Mouse (Mus musculus): ENCODE data around the gene Usp10. TPM values are rescaled to one million over a fixed set of nuclear protein-coding genes. Genes with fewer than 3 reads are reported as not detected.

Gene Usp10
- polyA plus RNA-seq, 1 experiment = 81.9 TPM

DNA sequence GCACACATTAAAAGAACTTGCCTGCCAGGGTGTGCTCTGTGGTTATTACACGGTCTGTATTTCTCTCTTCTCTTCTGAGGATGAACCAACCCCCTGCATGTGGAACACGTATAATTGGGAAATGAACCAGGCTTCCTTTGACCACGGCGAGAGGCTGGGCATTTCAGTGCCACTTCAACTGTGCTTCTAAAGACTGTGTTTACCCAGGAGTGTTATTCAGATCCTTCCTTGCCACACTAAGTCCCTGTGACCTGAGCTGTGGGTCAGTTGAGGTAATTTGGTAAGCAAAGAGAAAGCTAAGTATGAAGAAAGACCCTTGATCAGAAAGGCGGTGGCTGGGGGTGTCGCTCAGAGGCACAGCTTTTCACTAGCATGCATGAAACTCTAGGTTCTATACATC, 28.9 kb upstream of the Usp10 start:
- no peak for TF ChIP-seq POLR2A (IDR thresholded peaks at IDR 0.05; ENCODE audit: low read depth, low read length)
- no peak for TF ChIP-seq CTCF (IDR thresholded peaks at IDR 0.05; ENCODE audit: extremely low read depth, insufficient read depth, insufficient read length, insufficient replicate concordance)
- no peak overlapping the region for H3K4me3 ChIP-seq (ENCODE audit: extremely low read depth, insufficient read depth, insufficient read length)
- H3K4me1 ChIP-seq (ENCODE audit: control insufficient read depth, insufficient read depth, insufficient read length) = no peaks in the 10 kb centered on the region
- 64% methylated on average over 6 of the region's 6 CpGs for WGBS
- no peak overlapping the region for H3K27ac ChIP-seq (ENCODE audit: insufficient read depth, low read length)
- peaks cover 4% of the 10 kb centered on the region; the same call in 1 of the 2 replicates for H3K36me3 ChIP-seq (ENCODE audit: control insufficient read depth, insufficient read depth, low read length)
- H3K27me3 ChIP-seq (ENCODE audit: control insufficient read depth, insufficient read depth, low read length) = no peaks in the 10 kb centered on the region
- DNase-seq (ENCODE audit: low read depth in 1 of 2, low spot score in 2 of 2) = no peak

DNA sequence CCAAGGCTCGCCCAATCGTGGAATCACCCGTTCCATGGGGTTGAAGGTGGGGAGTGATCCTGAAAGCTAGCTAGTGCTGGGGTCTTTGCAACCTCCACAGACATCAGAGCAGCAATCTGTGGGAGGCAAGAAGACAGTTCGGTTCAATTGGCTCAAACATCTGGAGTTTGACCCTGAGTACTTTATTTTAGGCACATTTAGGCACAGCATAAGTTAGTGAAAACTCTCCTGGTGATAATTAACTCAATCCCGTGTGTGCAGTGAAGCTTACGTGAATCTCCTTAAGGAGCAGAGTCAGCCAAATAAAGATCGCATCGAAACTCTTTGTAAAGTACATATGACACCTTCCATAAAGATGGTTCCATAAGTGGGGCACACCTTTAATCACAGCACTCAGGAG, 28.2 kb upstream of the Usp10 start:
- 93% methylated on average over 8 of the region's 8 CpGs for WGBS
- TF ChIP-seq POLR2A (IDR thresholded peaks at IDR 0.05; ENCODE audit: low read depth, low read length) (no peak), CTCF (IDR thresholded peaks at IDR 0.05; ENCODE audit: extremely low read depth, insufficient read depth, insufficient read length, insufficient replicate concordance) (no peak)
- Histone ChIP-seq H3K27me3 (ENCODE audit: control insufficient read depth, insufficient read depth, low read length) (no peaks in the 10 kb centered on the region), H3K27ac (ENCODE audit: insufficient read depth, low read length) (no peak overlapping the region), H3K4me3 (ENCODE audit: extremely low read depth, insufficient read depth, insufficient read length) (no peak overlapping the region), H3K36me3 (ENCODE audit: control insufficient read depth, insufficient read depth, low read length) (0 out of 2 replicates have a peak, but pooled peaks cover 3% of the 10 kb centered on the region), H3K4me1 (ENCODE audit: control insufficient read depth, insufficient read depth, insufficient read length) (no peaks in the 10 kb centered on the region)
- DNase-seq (ENCODE audit: low read depth in 1 of 2, low spot score in 2 of 2) = no peak

DNA sequence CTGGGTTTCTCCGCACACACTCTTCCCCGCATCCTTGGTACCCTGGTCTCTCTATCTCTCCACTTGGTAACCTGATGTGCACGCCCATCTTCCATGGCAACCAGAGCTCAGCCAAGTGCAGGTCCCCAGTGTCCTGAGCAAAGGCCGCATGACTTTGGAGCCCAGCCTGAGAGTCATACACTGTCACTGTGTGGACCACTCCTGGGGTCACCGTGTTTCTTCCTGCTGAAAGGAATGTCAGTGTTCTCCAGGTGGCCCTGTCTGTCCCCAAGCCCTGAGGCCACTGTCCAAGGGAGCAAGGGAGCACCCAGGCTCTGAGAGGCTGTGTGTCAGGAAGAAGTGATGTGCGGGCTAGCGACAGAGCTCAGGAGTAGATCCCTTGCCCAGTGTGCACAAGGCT, 26.9 kb upstream of the Usp10 start:
- TF ChIP-seq POLR2A (IDR thresholded peaks at IDR 0.05; ENCODE audit: low read depth, low read length) = no peak
- TF ChIP-seq CTCF (IDR thresholded peaks at IDR 0.05; ENCODE audit: extremely low read depth, insufficient read depth, insufficient read length, insufficient replicate concordance) = no peak
- Histone ChIP-seq H3K27ac (ENCODE audit: insufficient read depth, low read length) (no peak overlapping the region), H3K4me1 (ENCODE audit: control insufficient read depth, insufficient read depth, insufficient read length) (no peaks in the 10 kb centered on the region), H3K36me3 (ENCODE audit: control insufficient read depth, insufficient read depth, low read length) (0 out of 2 replicates have a peak, but pooled peaks cover 1% of the 10 kb centered on the region), H3K27me3 (ENCODE audit: control insufficient read depth, insufficient read depth, low read length) (no peaks in the 10 kb centered on the region), H3K4me3 (ENCODE audit: extremely low read depth, insufficient read depth, insufficient read length) (no peak overlapping the region)
- 93% methylated on average over 7 of the region's 7 CpGs for WGBS
- DNase-seq (ENCODE audit: low read depth in 1 of 2, low spot score in 2 of 2) = no peak

DNA sequence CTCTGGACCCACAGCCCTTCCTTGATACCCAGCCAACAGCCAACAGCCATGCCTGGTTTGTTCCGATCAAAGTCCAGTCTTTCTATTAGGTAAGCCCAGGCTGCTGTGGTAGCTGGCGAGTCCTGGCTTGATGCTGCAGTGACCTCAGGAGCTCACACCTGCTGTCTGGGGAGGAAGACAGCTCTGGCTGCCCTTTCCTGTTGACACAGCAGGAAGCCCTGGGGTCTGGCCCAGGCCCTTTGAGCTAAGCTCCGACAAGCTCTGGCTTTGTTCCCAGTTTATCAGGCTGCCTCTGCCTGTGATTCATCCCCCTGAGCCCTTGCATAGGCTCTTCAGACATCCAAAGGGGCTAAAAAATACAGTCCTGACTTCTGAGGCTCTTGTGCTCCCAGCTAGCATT, 24.5 kb upstream of the Usp10 start:
- no peak for DNase-seq (ENCODE audit: low read depth in 1 of 2, low spot score in 2 of 2)
- H3K27ac ChIP-seq (ENCODE audit: insufficient read depth, low read length) = no peak overlapping the region

DNA sequence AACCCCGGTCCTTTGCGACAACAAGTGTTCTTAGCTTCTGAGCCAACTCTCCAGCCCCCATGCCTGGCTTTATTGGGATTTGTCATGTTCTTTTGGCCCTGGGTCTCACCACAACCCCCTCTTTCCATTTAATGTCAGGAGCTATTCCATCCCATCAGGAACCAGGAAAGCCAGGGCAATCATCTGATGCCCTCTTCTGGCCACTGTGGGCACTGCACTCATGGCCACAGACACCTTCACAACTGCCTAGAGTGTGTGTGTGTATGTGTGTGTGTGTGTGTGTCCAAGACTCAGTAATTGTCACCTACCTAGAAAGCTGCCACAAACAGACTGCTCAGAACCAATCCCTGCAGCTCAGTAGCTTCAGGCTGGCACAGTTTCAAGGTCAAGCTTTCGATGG, 23.0 kb upstream of the Usp10 start:
- H3K27ac ChIP-seq (ENCODE audit: insufficient read depth, low read length) = no peak overlapping the region
- 95% methylated on average over 3 of the region's 3 CpGs for WGBS
- H3K4me3 ChIP-seq (ENCODE audit: extremely low read depth, insufficient read depth, insufficient read length) = no peak overlapping the region
- TF ChIP-seq CTCF (IDR thresholded peaks at IDR 0.05; ENCODE audit: extremely low read depth, insufficient read depth, insufficient read length, insufficient replicate concordance) (peak; percentile 51; the same call in 1 of the 2 replicates), POLR2A (IDR thresholded peaks at IDR 0.05; ENCODE audit: low read depth, low read length) (no peak)
- H3K4me1 ChIP-seq (ENCODE audit: control insufficient read depth, insufficient read depth, insufficient read length) = no peaks in the 10 kb centered on the region
- no peaks in the 10 kb centered on the region for H3K36me3 ChIP-seq (ENCODE audit: control insufficient read depth, insufficient read depth, low read length)
- DNase-seq (ENCODE audit: low read depth in 1 of 2, low spot score in 2 of 2) = no peak
- H3K27me3 ChIP-seq (ENCODE audit: control insufficient read depth, insufficient read depth, low read length) = no peaks in the 10 kb centered on the region

More for the DNA sequence above, 24.5 kb upstream of the Usp10 start:
- no peak overlapping the region for H3K4me3 ChIP-seq (ENCODE audit: extremely low read depth, insufficient read depth, insufficient read length)
- H3K36me3 ChIP-seq (ENCODE audit: control insufficient read depth, insufficient read depth, low read length) = no peaks in the 10 kb centered on the region
- no peaks in the 10 kb centered on the region for H3K27me3 ChIP-seq (ENCODE audit: control insufficient read depth, insufficient read depth, low read length)
- no peaks in the 10 kb centered on the region for H3K4me1 ChIP-seq (ENCODE audit: control insufficient read depth, insufficient read depth, insufficient read length)
- no peak for TF ChIP-seq POLR2A (IDR thresholded peaks at IDR 0.05; ENCODE audit: low read depth, low read length)
- no peak for TF ChIP-seq CTCF (IDR thresholded peaks at IDR 0.05; ENCODE audit: extremely low read depth, insufficient read depth, insufficient read length, insufficient replicate concordance)
- WGBS = 49% methylated on average over 3 of the region's 3 CpGs

DNA sequence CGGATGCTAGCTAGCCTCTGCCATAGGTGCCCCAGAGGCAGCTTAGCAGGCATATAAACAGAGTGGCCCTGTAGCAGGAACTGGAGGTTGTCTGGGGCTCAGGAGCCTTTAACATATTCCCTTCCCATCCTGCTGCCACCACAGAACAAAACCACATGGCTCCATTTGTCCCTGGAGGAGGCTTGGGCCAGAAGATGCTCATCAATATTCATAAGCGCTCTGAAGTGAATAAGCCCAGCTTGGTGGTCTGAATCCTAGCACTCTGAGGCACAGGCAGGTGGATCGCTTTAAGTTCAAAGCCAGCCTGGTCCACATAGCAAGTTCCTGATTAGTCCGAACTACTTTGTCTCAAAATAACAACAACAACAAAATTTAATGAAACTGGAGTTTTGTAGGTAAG, 22.1 kb upstream of the Usp10 start:
- H3K36me3 ChIP-seq (ENCODE audit: control insufficient read depth, insufficient read depth, low read length) = no peaks in the 10 kb centered on the region
- H3K27me3 ChIP-seq (ENCODE audit: control insufficient read depth, insufficient read depth, low read length) = no peaks in the 10 kb centered on the region
- H3K27ac ChIP-seq (ENCODE audit: insufficient read depth, low read length) = no peak overlapping the region
- H3K4me3 ChIP-seq (ENCODE audit: extremely low read depth, insufficient read depth, insufficient read length) = no peak overlapping the region
- WGBS = 84% methylated on average over 4 of the region's 4 CpGs
- H3K4me1 ChIP-seq (ENCODE audit: control insufficient read depth, insufficient read depth, insufficient read length) = no peaks in the 10 kb centered on the region
- TF ChIP-seq CTCF (IDR thresholded peaks at IDR 0.05; ENCODE audit: extremely low read depth, insufficient read depth, insufficient read length, insufficient replicate concordance) (no peak), POLR2A (IDR thresholded peaks at IDR 0.05; ENCODE audit: low read depth, low read length) (no peak)
- no peak for DNase-seq (ENCODE audit: low read depth in 1 of 2, low spot score in 2 of 2)

DNA sequence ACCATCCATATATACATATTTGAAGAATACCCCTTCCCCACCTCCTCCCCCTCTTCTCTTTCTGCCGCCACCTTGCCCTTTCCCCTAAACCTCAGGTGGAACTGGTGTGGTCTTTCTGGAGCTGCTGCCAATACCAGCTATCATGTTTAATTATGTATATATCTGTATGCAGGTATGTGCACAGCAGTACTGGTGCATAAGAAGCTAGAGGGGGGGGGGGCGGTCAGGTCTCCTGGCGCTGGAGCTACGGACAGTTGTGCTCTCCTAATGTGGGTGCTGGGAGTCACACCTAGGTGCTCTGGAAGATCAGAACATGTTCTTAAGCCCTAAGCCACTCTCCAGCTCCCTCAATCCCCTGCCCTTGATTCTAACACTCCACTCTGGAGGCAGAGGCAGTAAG, 13.1 kb upstream of the Usp10 start:
- 90% methylated on average over 4 of the region's 4 CpGs for WGBS
- H3K27me3 ChIP-seq (ENCODE audit: control insufficient read depth, insufficient read depth, low read length) = no peaks in the 10 kb centered on the region
- H3K4me3 ChIP-seq (ENCODE audit: extremely low read depth, insufficient read depth, insufficient read length) = no peak overlapping the region
- TF ChIP-seq POLR2A (IDR thresholded peaks at IDR 0.05; ENCODE audit: low read depth, low read length) = no peak
- TF ChIP-seq CTCF (IDR thresholded peaks at IDR 0.05; ENCODE audit: extremely low read depth, insufficient read depth, insufficient read length, insufficient replicate concordance) = no peak
- H3K4me1 ChIP-seq (ENCODE audit: control insufficient read depth, insufficient read depth, insufficient read length) = peaks cover 2% of the 10 kb centered on the region; the same call in 1 of the 2 replicates
- H3K36me3 ChIP-seq (ENCODE audit: control insufficient read depth, insufficient read depth, low read length) = no peaks in the 10 kb centered on the region
- no peak for DNase-seq (ENCODE audit: low read depth in 1 of 2, low spot score in 2 of 2)
- no peak overlapping the region for H3K27ac ChIP-seq (ENCODE audit: insufficient read depth, low read length)
